Mouse (Mus musculus) brain, embryonic 14.5 days (tissue): ENCODE results near the gene Pom121l2. TPM values are rescaled to one million over a fixed set of nuclear protein-coding genes. Genes with fewer than 3 reads are reported as not detected.
A peak's percentile ranks its signal among the peaks of the same experiment; 100 is the strongest.

Experiments used
- DNase-seq: peaks from one replicate; pipeline ENCODE4 v3.0.0-alpha.2; 2011; ENCODE audit warnings: low read depth
- CTCF ChIP-seq: fragments of 200-500 bp; IDR thresholded peaks from 2 replicates; pipeline ENCODE4 v1.5.1; 2012; ENCODE audit warnings: inconsistent platforms, mild to moderate bottlenecking, moderate library complexity, borderline replicate concordance; ENCODE audit not compliant: insufficient read depth, insufficient read length; ENCODE audit errors: extremely low read depth
- POLR2A ChIP-seq: fragments of 200-500 bp; IDR thresholded peaks from 2 replicates; pipeline ENCODE4 v1.6.1; 2012; ENCODE audit warnings: mild to moderate bottlenecking, inconsistent platforms, borderline replicate concordance; ENCODE audit not compliant: poor library complexity, insufficient read depth, insufficient read length, severe bottlenecking; ENCODE audit errors: extremely low read depth
- polyA plus RNA-seq: library from polyadenylated mRNA; depleted of rRNA; stranded (reverse); fragments of >200 nt; gene quantifications from 2 replicates; pipeline ENCODE4 v1.2.3, GENCODE M21; 2012

Gene Pom121l2
- polyA plus RNA-seq, 1 experiment: 0.04 TPM

- DNase-seq: no peak
- no peak for TF ChIP-seq CTCF
- TF ChIP-seq POLR2A: no peak
Measured at GRCm38 (mm10) chr13:22007872-22008271, 26.9 kb downstream of the Pom121l2 start.

- DNase-seq: no peak
- TF ChIP-seq CTCF (no peak), POLR2A (no peak)
Measured at GRCm38 (mm10) chr13:22008707-22009106, 27.7 kb downstream of the Pom121l2 start.

- DNase-seq: no peak
- TF ChIP-seq POLR2A: no peak
- TF ChIP-seq CTCF: no peak
Measured at GRCm38 (mm10) chr13:22009642-22010041, 28.6 kb downstream of the Pom121l2 start, which contains the start of gene Prss16. Gene Prss16, minus strand, starts transcription at chr13:22009742.

GRCm38 (mm10) chr13:22013716-22014115, 32.7 kb downstream of the Pom121l2 start:
- peak; percentile 51 for DNase-seq
- no peak for TF ChIP-seq CTCF
- no peak for TF ChIP-seq POLR2A

GRCm38 (mm10) chr13:22014411-22014845, 33.4 kb downstream of the Pom121l2 start:
- DNase-seq: peak; percentile 47
- TF ChIP-seq POLR2A (no peak), CTCF (no peak)

GRCm38 (mm10) chr13:22015479-22016450, 34.8 kb downstream of the Pom121l2 start:
- TF ChIP-seq CTCF: no peak
- no peak for TF ChIP-seq POLR2A
- DNase-seq: peak; percentile 77

- no peak for TF ChIP-seq CTCF
- no peak for TF ChIP-seq POLR2A
- DNase-seq: no peak
Measured at GRCm38 (mm10) chr13:22019934-22020835, 39.2 kb downstream of the Pom121l2 start.

- TF ChIP-seq POLR2A: no peak
- TF ChIP-seq CTCF: no peak
- peak; percentile 72 for DNase-seq
Measured at GRCm38 (mm10) chr13:22020901-22021339, 39.9 kb downstream of the Pom121l2 start.

- no peak for TF ChIP-seq POLR2A
- DNase-seq: peak; percentile 49
Measured at GRCm38 (mm10) chr13:22021581-22021980, 40.6 kb downstream of the Pom121l2 start.

GRCm38 (mm10) chr13:22022241-22022640, 41.2 kb downstream of the Pom121l2 start:
- TF ChIP-seq POLR2A (no peak), CTCF (no peak)
- DNase-seq: peak; percentile 92

- peak; percentile 91 for DNase-seq
- TF ChIP-seq POLR2A: no peak
- TF ChIP-seq CTCF: no peak
Measured at GRCm38 (mm10) chr13:22026058-22027031, 45.4 kb downstream of the Pom121l2 start.
